Mouse (Mus musculus): ENCODE data around the gene Man1a.

Man1a gene

DNA sequence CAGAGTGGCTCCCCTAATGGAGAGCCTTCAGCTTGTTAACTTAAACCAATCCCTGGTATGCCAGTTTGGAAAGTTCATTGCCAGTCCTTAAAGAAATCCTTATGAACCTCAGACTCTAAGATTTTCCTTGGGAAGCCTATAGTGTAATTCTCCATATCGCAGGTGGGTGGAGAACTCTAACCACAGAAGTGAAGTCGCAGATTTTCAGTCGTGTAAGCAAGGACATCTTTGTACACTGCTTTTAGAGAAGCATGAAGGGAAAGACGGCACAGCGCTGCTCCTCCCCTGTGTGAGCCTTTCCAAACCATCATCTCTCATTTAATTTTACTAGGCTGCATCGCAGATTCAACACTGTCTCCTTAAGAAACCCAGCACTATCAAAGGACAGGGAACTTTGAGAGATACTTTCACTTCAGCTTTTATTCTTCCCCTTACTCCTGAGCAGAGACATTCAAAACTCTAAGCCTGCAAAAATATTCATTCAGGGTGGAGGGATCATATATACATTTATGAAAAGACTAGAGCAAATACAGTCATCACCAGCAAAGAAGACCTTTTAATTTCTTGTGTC is 16.6 kb downstream of the Man1a start:
- DNase-seq = no peak

- DNase-seq = no peak
Observed at GRCm38 (mm10) chr10:54059092-54059496, 17.3 kb downstream of the Man1a start.

DNA sequence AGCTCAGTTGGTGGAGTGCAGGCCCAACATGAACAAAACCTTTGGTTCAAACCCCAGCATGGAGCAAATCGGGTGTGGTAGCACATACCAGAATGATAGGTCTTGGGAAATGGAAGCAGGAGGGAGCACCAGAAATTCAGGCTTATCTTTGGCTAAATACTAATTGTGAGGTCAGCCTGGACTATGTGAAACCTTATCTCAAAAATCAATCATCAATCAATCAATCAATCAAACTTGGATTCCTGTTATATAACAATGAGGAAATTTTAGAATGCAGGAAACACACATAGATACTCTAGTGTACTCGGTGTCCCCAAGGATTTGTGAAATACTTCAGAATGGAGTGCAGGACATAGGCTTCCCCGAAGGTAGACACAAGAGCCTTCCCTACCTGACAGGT is 17.8 kb downstream of the Man1a start:
- DNase-seq = no peak

DNA sequence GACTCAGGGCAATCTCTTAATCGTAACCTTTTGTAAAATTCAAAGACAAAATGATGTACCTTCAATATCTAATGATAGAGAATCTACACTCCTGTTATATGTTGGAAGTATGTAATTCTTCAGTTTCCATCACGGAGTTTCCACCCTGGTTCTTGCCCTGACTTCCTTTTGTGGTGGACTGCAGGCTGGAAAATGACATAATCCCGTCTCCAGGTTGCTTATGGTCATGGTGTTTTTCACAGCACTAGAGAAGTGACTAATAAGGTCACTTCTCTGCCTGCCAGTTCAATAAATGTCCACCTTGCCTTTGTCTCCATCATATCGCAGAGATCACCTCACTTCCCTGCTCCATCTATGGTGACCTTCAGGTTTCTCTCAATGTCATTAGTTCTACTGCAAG is 22.2 kb downstream of the Man1a start:
- DNase-seq = no peak

- DNase-seq = no peak
Observed at GRCm38 (mm10) chr10:54047885-54048284, 28.5 kb downstream of the Man1a start.

- DNase-seq = no peak
Observed at GRCm38 (mm10) chr10:54043358-54043757, 33.1 kb downstream of the Man1a start.

DNA sequence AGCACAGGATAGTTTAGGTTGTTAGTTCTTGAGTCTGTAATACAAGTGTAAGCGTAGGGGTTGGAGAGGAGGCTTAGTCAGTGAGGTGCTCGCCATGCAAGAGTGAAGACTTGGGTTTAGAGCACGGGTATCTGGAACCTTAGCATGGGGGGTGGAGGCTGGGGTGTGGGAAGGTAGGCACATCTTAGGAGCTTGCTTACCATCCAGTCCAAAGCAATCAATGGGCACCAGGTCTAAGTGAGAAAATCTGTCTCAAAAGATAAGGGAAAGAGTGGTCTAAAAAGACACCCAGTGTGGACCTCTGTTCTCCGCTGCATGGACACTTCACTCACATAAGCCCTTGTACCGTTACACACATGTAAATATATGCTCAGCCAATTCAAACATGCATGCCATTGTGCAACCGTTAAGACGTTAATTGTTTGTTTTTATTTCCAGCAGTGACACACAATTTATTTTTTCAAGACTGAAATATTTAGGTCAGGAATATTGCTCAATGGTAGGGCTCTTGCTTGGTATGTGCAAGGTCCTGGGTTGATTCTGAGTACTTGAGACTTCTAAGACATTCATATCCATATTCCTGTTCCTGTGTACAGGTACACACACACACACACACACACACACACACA is 34.1 kb downstream of the Man1a start:
- DNase-seq = no peak

GRCm38 (mm10) chr10:54040261-54041165 is 35.9 kb downstream of the Man1a start:
- peak; percentile 44 for DNase-seq

DNA sequence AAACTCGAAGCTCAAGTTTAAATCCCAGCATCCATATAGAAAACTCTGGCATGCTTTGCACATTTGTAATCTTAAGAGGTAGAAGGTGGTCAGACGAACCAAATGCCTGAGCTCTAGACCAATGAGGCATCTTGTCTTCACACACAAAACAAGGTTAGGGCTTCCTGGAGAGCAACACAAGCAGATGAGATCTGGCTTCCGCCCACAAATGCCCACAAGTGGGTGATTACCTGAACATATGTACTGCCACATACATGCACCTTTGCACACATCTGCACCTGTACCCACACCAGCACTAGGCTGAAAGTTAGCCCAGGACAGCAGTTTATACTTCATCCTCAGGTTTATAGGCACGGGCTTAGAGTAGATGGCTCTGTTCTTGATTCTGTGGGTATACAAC is 36.7 kb downstream of the Man1a start:
- no peak for DNase-seq

- DNase-seq = no peak
Observed at GRCm38 (mm10) chr10:54038734-54039133, 37.7 kb downstream of the Man1a start.

DNA sequence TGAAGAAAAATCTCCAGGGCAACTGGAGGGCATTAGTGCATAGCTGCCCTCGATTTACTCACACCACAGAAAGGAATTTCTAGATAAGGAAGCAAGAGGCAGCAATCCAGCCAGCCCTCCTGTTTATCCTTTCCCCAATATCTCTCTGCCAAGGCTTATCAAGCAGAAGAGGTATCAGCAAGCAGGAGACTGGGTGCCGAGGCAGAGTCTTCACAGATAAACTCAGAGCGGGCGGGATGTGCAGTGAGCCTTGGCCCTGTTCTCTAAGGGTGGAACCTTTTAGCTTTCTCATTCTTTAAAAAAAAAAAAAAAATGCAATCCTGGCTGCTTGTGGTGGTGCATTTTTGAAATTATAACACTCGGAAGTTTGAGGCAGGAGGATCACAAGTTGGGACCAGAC is 38.2 kb downstream of the Man1a start:
- no peak for DNase-seq

GRCm38 (mm10) chr10:54037348-54038010 is 38.9 kb downstream of the Man1a start:
- no peak for DNase-seq

GRCm38 (mm10) chr10:54035586-54035985 is 40.8 kb downstream of the Man1a start:
- DNase-seq = no peak

- no peak for DNase-seq
Observed at GRCm38 (mm10) chr10:54034779-54035178, 41.6 kb downstream of the Man1a start.

DNA sequence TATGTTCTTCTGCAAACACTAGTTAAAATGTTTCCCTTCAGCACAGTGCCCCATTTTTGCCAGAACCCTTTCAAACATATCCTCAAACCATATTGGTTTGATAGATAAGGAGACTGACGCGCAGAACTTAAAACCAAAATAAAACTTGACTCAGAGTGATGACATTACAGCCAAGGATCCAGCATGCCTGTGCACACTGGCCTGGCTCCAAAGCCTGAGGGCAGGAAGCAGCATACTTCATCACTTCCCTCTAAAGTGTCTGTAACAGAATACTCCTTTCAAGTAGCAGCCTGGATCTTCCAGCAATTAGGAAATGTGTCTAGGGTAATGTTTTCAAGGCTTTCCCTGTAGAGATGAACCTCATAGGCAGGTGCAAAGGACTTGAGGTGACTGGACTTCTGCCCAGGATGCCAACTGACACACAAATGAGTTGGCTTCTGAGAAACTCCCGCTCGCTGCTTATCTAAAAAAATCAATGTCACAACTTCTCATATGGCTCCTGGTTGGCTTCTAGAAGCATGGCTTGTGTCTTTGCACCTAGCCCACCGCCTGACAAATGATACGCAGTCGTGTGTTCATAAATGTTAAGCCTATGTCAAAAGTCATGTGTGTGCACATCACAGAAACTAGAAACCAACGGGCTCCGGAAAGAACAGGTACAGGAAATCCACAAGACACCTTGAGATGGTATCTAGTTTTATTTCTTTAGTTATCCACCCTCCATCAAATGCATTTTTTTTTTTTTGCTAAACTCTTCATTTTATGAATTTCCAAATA is 43.9 kb downstream of the Man1a start:
- peak; percentile 28 for DNase-seq

DNA sequence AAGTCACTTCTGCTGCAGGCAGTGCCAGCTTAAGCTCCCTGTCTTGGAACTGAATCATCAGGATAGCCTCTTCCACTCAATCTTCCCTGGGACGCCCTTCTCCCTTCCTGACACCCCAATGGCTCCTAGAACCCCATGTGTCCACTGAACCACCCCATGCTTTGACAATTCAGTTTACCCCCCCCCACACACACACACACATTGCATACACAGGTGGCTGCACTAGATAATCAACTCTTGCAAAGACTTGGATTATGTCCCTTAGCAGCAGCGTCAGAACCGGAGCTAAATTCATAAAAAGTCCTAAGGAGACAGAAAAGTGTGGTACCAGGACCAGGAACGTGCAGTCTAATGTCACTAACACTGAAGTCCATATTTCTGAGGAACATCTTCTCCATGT is 47.5 kb downstream of the Man1a start:
- DNase-seq = no peak

GRCm38 (mm10) chr10:54026738-54027427 is 49.5 kb downstream of the Man1a start:
- DNase-seq = no peak

DNA sequence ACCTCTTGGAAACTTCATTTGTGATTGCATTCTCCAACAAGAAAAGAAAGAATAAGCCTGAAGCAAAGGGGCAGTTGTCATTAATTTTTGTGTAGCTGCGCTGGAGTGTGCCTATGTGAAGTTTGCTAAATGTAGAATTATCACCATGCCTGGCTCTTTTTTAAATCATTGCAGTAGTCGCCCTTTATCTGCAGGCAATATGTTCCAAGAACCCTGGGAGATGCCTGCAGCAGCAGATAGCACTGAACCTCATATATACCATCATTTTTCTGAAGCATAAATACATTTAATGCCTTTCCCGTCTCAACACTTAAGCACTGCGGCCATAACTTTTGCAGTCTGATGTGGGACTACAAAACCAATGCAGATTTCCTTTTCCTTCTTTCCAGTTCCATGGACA is 50.3 kb downstream of the Man1a start:
- DNase-seq = no peak

GRCm38 (mm10) chr10:54017904-54018454 is 58.4 kb downstream of the Man1a start:
- DNase-seq = no peak

DNA sequence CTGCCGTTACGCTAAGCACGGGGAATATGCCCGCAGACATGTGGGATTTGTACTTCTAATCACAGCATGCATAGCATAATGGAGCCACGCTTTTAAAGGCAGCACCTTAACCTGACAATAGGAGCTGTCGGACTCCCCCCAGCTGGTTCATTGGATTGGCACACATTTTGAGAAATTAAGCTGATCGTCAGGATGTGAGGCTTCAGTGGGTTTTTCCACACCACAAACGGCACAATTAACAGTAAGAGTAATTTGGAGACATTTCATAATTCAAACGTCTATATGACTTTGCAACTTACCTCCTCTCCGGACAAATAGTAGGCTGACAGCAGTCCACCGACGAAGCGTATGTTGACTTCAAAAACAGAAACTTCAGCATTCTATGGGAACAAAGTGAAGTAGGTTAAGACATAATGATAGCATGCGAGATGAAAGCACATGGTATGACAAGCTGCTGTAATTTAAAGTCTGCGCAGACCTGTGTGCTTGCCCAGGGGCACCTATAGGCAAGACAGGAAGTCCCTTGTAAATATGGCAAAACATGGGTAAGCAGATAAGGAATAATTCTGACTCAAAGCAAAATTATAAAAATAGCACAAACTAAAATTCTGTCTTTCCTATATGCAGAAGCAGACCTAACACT is 62.2 kb downstream of the Man1a start:
- DNase-seq = no peak

DNA sequence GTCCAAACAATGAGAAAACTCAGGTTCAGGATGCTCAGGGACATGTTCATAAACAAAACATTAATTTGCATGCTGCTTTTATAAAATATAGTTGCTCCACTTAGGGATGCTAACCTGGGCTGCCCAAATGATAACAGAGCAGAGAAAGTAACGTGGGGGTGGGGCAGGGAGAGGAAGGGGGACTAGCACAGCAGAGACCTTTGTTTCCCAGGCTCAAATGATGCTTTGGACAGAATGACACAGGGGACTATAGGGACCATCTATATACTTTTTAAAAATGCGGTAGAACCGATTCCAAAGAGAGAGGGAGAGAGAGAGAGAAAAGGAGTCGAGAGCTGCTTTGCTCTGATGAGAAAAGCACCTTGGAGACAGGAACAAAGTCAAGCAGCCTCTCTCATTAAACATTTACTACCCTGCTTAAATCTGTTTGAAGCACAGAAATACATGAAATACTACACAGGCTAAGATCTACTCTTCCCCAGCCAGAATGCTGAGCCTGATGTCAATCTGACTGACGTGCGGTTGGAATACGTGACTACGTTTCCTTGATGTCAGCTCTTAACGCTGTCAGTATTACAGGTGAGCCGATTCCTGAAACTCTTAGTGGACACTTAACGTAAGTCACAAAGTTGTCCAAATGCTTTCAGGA is 63.1 kb downstream of the Man1a start:
- DNase-seq = no peak

Data from lung, postnatal 14 days (tissue).